Mouse (Mus musculus): ENCODE data around the gene Adgrv1. TPM values are rescaled to one million over a fixed set of nuclear protein-coding genes. Genes with fewer than 3 reads are reported as not detected.

Adgrv1 gene
- polyA plus RNA-seq, 1 experiment from 2014 or later: 0.87 TPM

DNA sequence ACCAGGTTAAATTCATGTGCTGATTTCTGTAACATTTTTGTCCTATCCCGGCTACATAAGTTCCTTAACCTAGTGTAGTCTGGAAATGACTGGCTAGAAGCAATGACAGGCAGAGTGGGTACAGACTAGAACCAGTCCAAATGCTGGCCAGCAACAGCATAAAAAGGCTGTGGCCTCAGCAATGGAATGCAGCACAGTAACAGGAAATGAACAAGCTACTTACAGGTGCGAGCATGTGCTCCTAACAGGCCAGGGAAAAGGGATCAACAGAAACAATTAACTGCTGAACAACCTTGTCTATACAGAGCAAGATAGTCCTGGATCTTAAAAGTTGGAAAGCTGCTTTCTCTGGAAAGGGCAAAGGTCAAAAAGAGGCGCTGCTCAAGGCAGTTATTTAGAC lies 135.9 kb downstream of the Adgrv1 start:
- Histone ChIP-seq H3K9me3 (ENCODE audit: low read length) (no peaks in the 10 kb centered on the region), H3K9ac (replicated peaks) (no peak overlapping the region), H3K36me3 (replicated peaks; ENCODE audit: insufficient read depth, low read length) (no peaks in the 10 kb centered on the region), H3K4me3 (ENCODE audit: low read depth, low read length) (no peak overlapping the region), H3K4me1 (ENCODE audit: insufficient read depth) (no peaks in the 10 kb centered on the region), H3K27me3 (ENCODE audit: insufficient read depth, low read length) (no peaks in the 10 kb centered on the region), H3K27ac (ENCODE audit: low read depth) (no peak overlapping the region), H3K4me2 (ENCODE audit: low read depth, low read length) (no peak overlapping the region)
- no peak for DNase-seq
- WGBS (ENCODE audit: insufficient replicate concordance): 62% methylated on average over 3 of the region's 3 CpGs
- no peak for ATAC-seq
- TF ChIP-seq EP300 (IDR thresholded peaks at IDR 0.05; ENCODE audit: low read depth) (no peak), CTCF (IDR thresholded peaks at IDR 0.05; ENCODE audit: low read depth) (no peak)

DNA sequence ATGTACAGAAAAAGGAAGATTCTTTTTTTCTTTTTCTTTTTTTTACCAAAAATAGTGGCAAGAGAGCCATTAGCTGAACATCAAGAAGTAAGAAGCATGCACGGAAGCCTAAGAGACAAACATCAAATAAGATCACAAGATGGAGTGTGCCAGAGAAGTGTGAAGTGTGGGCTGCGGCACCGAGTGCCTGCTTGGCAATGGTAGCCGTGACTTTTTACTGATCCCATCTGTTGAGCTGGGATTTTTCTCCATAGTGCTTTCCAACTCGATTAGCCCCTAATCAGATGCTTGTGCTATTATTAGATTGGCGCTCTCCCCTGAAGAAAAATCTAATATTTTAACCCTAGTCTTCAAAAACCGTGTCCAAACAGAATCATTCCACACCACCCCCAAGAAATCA lies 141.0 kb downstream of the Adgrv1 start:
- Histone ChIP-seq H3K36me3 (replicated peaks; ENCODE audit: insufficient read depth, low read length) (no peaks in the 10 kb centered on the region), H3K4me3 (ENCODE audit: low read depth, low read length) (no peak overlapping the region), H3K4me2 (ENCODE audit: low read depth, low read length) (no peak overlapping the region), H3K27ac (ENCODE audit: low read depth) (no peak overlapping the region), H3K9me3 (ENCODE audit: low read length) (no peaks in the 10 kb centered on the region), H3K4me1 (ENCODE audit: insufficient read depth) (no peaks in the 10 kb centered on the region), H3K27me3 (ENCODE audit: insufficient read depth, low read length) (no peaks in the 10 kb centered on the region), H3K9ac (replicated peaks) (no peak overlapping the region)
- DNase-seq: no peak
- TF ChIP-seq CTCF (IDR thresholded peaks at IDR 0.05; ENCODE audit: low read depth) (no peak), EP300 (IDR thresholded peaks at IDR 0.05; ENCODE audit: low read depth) (no peak)
- WGBS (ENCODE audit: insufficient replicate concordance): 75% methylated on average over 7 of the region's 7 CpGs
- ATAC-seq: no peak

DNA sequence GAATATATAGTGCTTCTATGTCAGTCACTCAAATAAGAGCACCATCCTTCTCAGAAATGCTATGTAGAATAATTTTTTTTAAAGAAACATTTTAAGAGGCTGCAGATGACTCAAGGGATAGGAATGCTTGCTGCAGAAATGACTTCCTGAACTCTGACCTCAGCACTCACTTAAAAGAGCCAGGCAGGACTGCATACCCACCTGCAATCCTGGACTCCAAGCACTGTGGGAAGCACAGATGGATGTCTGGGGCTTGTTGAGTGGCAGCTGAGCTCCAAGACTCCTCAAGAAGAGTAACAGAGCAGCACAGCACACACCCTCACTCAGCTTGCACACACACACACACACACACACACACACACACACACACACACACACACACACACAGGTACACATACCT lies 146.0 kb downstream of the Adgrv1 start:
- H3K27me3 ChIP-seq (ENCODE audit: insufficient read depth, low read length): no peaks in the 10 kb centered on the region
- H3K36me3 ChIP-seq (replicated peaks; ENCODE audit: insufficient read depth, low read length): no peaks in the 10 kb centered on the region
- no peak overlapping the region for H3K4me2 ChIP-seq (ENCODE audit: low read depth, low read length)
- H3K9me3 ChIP-seq (ENCODE audit: low read length): no peaks in the 10 kb centered on the region
- H3K9ac ChIP-seq (replicated peaks): no peak overlapping the region
- H3K4me1 ChIP-seq (ENCODE audit: insufficient read depth): no peaks in the 10 kb centered on the region
- no peak overlapping the region for H3K27ac ChIP-seq (ENCODE audit: low read depth)
- TF ChIP-seq CTCF (IDR thresholded peaks at IDR 0.05; ENCODE audit: low read depth) (no peak), EP300 (IDR thresholded peaks at IDR 0.05; ENCODE audit: low read depth) (no peak)
- ATAC-seq (no peak), DNase-seq (no peak)
- H3K4me3 ChIP-seq (ENCODE audit: low read depth, low read length): no peak overlapping the region

DNA sequence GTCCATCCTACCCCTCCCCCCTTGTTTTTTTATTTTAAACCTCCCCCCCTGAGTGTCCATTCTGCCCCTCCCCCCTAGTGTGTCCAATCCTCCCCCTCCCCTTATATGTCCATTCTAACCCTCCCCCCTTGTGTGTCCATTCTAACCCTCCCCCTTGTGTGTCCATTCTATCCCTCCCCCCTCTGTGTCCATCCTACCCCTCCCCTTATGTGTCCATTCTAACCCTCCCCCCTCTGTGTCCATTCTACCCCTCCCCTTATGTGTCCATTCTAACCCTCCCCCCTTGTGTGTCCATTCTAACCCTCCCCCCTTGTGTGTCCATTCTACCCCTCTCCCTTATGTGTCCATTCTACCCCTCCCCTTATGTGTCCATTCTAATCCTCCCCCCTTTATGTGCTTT lies 159.2 kb downstream of the Adgrv1 start:
- TF ChIP-seq EP300 (IDR thresholded peaks at IDR 0.05; ENCODE audit: low read depth) (no peak), CTCF (IDR thresholded peaks at IDR 0.05; ENCODE audit: low read depth) (no peak)
- H3K4me3 ChIP-seq (ENCODE audit: low read depth, low read length): no peak overlapping the region
- no peak overlapping the region for H3K4me2 ChIP-seq (ENCODE audit: low read depth, low read length)
- H3K9me3 ChIP-seq (ENCODE audit: low read length): no peaks in the 10 kb centered on the region
- H3K4me1 ChIP-seq (ENCODE audit: insufficient read depth): no peaks in the 10 kb centered on the region
- H3K36me3 ChIP-seq (replicated peaks; ENCODE audit: insufficient read depth, low read length): no peaks in the 10 kb centered on the region
- H3K9ac ChIP-seq (replicated peaks): no peak overlapping the region
- H3K27ac ChIP-seq (ENCODE audit: low read depth): no peak overlapping the region
- DNase-seq: no peak
- ATAC-seq: no peak
- no peaks in the 10 kb centered on the region for H3K27me3 ChIP-seq (ENCODE audit: insufficient read depth, low read length)

DNA sequence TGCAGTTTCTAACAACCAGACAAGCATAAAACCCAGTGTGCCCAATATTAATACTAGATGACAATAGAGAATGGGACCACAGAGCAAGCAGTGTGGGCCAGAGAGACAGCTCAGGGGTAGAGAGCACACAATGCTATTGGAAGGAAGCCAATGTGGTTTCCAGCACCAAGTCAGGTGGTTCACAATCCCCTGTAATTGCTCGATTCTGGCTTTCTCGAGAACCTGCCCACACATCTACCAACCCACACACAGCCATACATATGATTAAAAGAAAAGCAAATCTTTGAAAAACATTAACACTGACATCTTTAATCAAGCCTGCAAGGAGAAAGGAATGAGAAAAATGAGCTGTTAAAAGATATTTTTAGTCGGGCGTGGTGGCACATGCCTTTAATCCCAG lies 166.3 kb downstream of the Adgrv1 start:
- no peaks in the 10 kb centered on the region for H3K4me1 ChIP-seq (ENCODE audit: insufficient read depth)
- no peak for DNase-seq
- H3K9me3 ChIP-seq (ENCODE audit: low read length): no peaks in the 10 kb centered on the region
- no peak overlapping the region for H3K27ac ChIP-seq (ENCODE audit: low read depth)
- no peak overlapping the region for H3K4me3 ChIP-seq (ENCODE audit: low read depth, low read length)
- no peak overlapping the region for H3K4me2 ChIP-seq (ENCODE audit: low read depth, low read length)
- H3K36me3 ChIP-seq (replicated peaks; ENCODE audit: insufficient read depth, low read length): no peaks in the 10 kb centered on the region
- H3K9ac ChIP-seq (replicated peaks): no peak overlapping the region
- WGBS (ENCODE audit: insufficient replicate concordance): 80% methylated on average over 4 of the region's 4 CpGs
- H3K27me3 ChIP-seq (ENCODE audit: insufficient read depth, low read length): no peaks in the 10 kb centered on the region
- ATAC-seq: no peak
- TF ChIP-seq EP300 (IDR thresholded peaks at IDR 0.05; ENCODE audit: low read depth): no peak
- TF ChIP-seq CTCF (IDR thresholded peaks at IDR 0.05; ENCODE audit: low read depth): no peak

DNA sequence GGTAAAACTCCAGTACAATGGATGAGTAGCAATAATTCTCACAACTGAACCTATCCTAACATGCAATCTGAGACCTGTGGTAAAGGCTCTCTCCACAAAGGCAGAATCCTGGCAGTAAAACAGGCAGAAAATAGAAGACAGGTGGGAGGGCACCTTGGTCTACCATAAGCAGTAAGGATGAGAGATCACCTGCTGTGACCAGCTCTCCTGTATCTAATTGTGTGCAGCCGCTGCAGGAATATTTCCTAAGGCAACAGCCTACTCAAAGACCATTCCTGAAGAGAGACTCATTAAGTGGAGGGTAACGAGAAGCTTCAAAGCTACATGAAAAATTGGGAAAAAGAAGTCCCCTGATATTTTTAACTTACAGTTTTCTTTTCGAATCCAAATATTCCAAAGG lies 167.2 kb downstream of the Adgrv1 start:
- Histone ChIP-seq H3K9ac (replicated peaks) (no peak overlapping the region), H3K9me3 (ENCODE audit: low read length) (no peaks in the 10 kb centered on the region), H3K4me3 (ENCODE audit: low read depth, low read length) (no peak overlapping the region), H3K4me1 (ENCODE audit: insufficient read depth) (no peaks in the 10 kb centered on the region), H3K27ac (ENCODE audit: low read depth) (no peak overlapping the region), H3K36me3 (replicated peaks; ENCODE audit: insufficient read depth, low read length) (no peaks in the 10 kb centered on the region), H3K4me2 (ENCODE audit: low read depth, low read length) (no peak overlapping the region), H3K27me3 (ENCODE audit: insufficient read depth, low read length) (no peaks in the 10 kb centered on the region)
- WGBS (ENCODE audit: insufficient replicate concordance): 68% methylated on average over 3 of the region's 3 CpGs
- no peak for ATAC-seq
- no peak for TF ChIP-seq EP300 (IDR thresholded peaks at IDR 0.05; ENCODE audit: low read depth)
- TF ChIP-seq CTCF (IDR thresholded peaks at IDR 0.05; ENCODE audit: low read depth): no peak
- no peak for DNase-seq

DNA sequence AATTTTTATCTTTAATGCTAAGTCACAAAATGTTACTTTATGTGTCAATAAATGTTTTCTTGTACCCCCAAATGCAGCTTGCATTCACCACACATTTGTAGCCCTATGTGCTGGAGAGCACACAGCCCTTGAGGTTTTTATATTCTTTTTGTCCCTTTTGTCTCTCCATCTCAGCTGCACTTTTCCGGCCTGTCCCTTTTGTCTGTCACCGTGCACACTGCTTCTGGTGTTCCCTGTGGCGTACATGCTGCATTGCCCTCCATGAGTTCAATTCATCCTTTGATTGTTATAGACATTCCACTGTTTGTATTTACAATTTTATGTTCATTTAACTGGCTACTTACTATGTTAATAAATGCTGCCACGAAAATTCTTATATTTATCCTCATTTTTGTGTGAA lies 183.3 kb downstream of the Adgrv1 start:
- no peak for TF ChIP-seq EP300 (IDR thresholded peaks at IDR 0.05; ENCODE audit: low read depth)
- TF ChIP-seq CTCF (IDR thresholded peaks at IDR 0.05; ENCODE audit: low read depth): no peak
- ATAC-seq: no peak
- Histone ChIP-seq H3K9ac (replicated peaks) (no peak overlapping the region), H3K27ac (ENCODE audit: low read depth) (no peak overlapping the region), H3K4me3 (ENCODE audit: low read depth, low read length) (no peak overlapping the region), H3K36me3 (replicated peaks; ENCODE audit: insufficient read depth, low read length) (no peaks in the 10 kb centered on the region), H3K9me3 (ENCODE audit: low read length) (no peaks in the 10 kb centered on the region), H3K27me3 (ENCODE audit: insufficient read depth, low read length) (no peaks in the 10 kb centered on the region), H3K4me1 (ENCODE audit: insufficient read depth) (no peaks in the 10 kb centered on the region), H3K4me2 (ENCODE audit: low read depth, low read length) (no peak overlapping the region)
- 67% methylated on average over 4 of the region's 4 CpGs for WGBS (ENCODE audit: insufficient replicate concordance)
- no peak for DNase-seq

Data from liver, postnatal 0 days (tissue).